Mouse (Mus musculus) thymus, adult 18-20 months (tissue): ENCODE measurements around the gene Tctex1d1.

Source experiments
- DNase-seq, 2 experiments: peaks; one replicate each; pipeline ENCODE4 v3.0.0; 2022; ENCODE audit warnings: mixed read lengths in 2 of 2

Gene Tctex1d1

DNA sequence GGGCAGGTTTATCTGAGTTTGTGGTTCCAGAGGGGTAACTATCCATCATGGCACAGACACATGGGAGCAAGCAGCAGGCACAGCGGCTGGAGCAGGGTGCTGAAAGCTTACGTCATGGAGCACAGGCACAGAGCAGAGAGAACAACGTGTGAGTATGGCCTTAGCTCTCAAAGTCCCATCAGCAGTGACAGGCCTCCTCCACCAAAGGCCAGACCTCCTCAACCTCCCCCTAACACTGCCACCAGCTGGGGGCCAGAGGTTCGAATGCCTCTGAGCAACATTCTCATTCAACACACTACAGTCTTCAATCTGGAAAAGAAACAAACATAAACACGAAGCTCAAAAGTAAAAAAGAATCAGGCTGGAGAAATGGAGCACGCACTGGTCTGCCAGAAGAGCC lies 10.1 kb downstream of the Tctex1d1 start:
- DNase-seq, result peak in 1 of 2 experiments; percentile 57

DNA sequence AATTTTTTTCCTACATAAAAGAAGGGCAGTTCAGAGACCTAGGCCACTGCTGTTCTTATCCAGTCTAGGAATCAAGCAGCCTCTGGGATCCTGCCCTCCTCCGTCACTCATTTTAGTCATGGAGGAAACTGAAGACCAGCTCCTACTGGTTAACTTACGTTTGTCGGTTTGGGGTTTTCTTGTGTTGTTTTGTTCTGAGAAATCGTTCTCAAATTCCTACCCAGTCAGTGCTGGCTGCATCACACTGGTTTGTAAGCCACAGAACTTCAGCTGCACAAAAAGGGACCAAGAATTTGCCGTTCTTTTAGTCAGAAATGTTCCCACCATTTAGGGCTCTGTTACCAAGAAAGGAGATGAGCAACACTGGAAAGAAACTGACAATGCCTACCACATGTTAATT lies 11.0 kb downstream of the Tctex1d1 start:
- DNase-seq, result peak in 1 of 2 experiments; percentile 54

DNA sequence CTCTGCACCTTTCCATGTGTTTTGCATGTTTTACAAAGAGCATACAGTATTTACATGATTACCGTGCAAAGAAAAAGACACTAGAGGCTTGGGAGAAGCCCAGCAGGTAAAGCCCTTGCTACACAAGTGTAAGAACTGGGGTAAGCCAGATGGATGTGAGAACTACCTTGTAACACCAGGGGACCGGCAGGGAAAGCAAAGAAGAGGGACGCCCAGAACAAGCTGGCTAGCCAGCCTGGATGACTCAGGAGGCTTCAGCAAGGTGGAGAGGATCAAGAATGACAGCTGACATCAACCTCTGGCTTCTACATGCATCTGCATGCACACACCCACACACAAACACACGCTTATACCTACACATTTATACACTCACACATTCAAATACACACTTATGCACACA lies 11.6 kb downstream of the Tctex1d1 start:
- DNase-seq, result peak in 1 of 2 experiments; percentile 63

DNA sequence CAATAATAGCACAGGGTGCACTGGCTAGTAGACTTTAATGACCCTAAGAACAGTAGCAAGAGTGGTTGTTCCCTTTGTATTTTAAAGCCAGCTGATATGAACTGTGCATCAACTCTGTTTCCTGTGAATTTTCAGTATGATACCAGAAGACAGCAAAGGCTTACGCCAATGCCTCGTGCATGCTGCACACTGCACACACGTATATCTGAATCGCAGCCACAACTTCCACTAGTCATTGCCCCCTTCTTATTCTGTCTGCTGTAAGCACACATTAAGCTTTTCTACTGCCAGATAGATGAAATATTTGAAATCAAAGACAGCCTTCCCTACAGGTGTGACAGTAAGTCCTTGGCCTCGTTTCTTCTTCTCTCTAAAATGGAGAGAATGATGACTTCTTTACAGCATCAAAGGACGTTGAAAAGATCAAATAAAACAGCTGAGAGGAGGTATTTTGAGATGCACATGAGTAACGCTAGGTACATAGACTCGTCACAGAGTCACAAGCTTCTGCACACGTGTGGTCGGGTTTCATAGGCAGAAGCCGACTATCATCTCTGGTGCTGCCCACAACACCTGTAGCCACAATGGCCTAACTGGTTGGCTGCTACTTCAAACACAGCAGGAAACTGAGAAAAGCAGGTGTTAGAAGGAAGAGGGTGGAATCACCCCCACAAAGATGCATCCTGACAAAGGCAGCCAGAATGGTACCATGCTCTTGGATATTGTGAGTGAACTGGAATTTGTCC lies 12.4 kb downstream of the Tctex1d1 start:
- DNase-seq, result peak; percentile 70 to 89

DNA sequence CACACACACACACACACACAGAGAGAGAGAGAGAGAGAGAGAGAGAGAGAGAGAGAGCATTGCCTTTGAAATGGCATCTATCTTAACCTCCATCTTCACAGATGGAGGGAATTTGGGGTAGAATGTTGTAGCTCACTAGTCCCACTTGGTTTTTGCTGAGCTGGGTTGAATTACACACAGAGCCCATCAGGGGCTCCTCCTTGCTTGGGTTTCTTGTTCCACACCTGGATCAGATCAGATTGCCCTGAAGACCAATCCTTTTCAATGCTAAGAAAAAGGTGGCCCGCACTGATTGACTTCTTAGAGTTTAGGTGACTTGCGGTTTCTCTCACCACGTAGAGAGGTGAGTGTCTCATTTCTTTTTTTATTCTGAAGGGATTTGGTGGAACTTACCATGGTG lies 13.3 kb downstream of the Tctex1d1 start:
- no peak for DNase-seq

DNA sequence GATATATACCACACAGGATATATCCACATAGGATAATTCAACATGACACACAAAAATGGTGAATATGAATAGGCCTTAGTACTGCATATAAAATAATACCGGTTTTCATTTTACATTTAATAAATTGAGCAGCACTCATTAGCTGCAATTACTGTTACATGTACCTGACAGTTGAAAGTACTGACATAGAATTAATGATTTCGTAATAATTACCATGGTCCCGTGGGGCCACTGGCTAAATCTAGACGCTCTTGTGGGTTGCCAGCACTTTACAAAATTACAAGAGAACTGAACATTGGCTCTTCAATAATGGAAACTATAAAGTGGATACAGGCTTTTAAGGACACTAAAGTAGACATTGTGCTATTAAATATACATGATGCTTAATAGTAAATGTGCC lies 26.3 kb downstream of the Tctex1d1 start:
- DNase-seq, result no peak

- no peak for DNase-seq
These were observed 27.0 kb downstream of the Tctex1d1 start for GRCm38 (mm10) chr4:103005190-103005945.

- DNase-seq, result no peak
These were observed 27.9 kb downstream of the Tctex1d1 start for GRCm38 (mm10) chr4:103006266-103006665.

GRCm38 (mm10) chr4:103006943-103007418 lies 28.6 kb downstream of the Tctex1d1 start:
- no peak for DNase-seq

GRCm38 (mm10) chr4:103010734-103011133 lies 32.3 kb downstream of the Tctex1d1 start:
- DNase-seq, result no peak

- DNase-seq, result peak; percentile 44 to 63
These were observed 33.4 kb downstream of the Tctex1d1 start for GRCm38 (mm10) chr4:103011823-103012222.

DNA sequence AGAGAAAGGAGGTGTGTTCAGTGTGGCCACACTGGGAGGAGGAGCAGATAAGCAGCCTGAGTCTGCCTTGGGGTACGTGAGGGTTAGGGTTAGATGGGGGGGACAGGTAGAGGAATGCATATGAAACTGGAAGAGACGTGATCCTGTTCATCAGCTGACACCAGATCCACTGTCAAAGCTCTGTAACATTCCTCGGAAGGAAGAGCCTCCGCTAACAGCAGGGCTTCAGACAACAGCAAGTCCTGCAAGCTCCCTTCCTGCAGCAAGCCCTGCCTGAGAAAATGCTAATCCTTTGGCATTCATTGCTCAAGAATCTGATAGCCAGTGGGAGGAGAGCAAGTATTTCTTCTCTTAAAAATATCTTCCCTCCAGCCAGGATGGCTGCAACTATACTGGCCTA lies 35.1 kb downstream of the Tctex1d1 start:
- no peak for DNase-seq

DNA sequence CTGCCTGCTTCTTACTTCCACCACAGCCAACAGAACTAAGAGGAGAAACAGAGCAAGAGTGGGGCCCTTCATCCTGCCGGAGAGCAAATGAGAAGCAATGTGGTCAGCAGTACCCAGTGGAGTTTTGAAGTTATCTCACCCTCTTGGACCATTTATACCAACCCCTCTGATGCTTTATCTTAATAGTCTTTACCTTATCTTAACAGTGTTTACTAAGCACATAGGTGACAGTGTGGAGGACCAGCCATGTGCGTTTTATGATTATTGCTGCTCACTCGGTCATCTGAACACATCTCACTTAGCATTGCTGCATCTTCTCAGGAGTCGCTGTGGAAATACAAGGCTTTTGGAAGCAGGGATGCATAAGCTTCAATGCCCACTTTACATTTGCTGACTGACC lies 48.2 kb downstream of the Tctex1d1 start, which contains the start of gene Insl5:
Gene Insl5 (minus strand): TSS at position 222 of the 400 bp plus-strand sequence.
- no peak for DNase-seq

DNA sequence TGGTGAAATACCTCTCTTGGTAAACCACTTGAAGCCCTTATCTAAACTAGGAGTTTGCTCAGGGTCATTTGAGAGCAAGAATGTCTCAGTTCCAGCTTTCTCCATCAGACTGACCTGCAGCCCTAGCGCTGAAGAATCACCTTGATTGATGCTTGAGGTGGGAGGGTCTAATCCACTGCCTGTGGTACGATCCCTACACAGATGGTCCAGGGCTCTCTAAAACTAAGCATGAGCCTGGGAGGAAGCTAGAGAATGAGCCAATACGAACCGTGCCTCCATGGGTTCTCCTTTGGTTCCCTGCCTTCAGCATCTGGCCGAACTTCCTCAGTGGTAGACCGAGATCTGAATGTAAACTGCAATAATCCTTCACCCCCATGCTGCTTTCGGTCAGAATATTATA lies 49.3 kb downstream of the Tctex1d1 start:
- no peak for DNase-seq

DNA sequence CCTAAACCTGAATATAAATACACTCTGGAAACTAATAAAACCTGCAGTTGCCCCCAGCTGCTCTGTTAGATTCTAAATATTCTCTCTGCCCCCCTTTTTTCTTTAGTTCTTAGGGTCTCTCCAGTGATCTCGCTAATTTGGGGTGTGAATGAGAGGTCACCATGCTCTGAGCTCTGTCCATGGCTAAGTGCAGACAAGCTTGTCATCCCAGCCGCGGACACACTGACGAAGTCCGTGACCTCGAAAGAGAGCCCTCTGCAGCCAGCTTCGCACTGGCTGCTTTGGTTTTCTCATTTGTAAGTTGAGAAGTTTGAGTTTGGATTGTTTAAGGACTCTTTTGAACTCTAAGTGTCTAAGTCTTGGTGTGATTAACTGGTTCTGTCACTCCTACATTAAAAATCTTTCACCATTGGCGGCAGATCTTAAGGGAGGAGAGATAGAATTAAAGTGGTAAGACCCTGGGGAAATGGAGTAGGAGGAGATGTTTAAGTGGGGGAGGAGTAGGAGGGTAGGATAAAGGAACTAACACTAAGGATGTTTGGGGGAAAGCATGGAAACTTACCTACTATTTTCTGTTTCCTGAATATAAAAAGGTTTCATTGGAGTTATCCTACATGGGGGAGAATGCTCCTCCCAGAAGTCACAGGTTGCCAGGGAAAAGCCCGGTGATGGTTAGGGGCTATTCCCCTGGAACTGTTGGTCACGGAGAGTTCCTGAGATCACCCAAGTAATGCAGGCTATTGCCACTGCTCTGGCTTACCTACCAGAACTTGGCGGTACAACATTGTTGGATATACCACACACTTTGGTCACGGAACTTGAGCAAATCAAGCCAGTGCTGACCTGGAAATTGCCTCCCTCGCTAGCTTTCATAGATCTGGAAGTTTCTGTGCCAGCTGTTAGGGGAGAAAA lies 50.0 kb downstream of the Tctex1d1 start:
- no peak for DNase-seq

- DNase-seq, result no peak
These were observed 60.9 kb downstream of the Tctex1d1 start for GRCm38 (mm10) chr4:103039103-103039837.

GRCm38 (mm10) chr4:103039838-103040191 lies 61.4 kb downstream of the Tctex1d1 start:
- peak in 1 of 2 experiments; percentile 35 for DNase-seq

GRCm38 (mm10) chr4:103042997-103043396 lies 64.6 kb downstream of the Tctex1d1 start:
- DNase-seq, result no peak

- no peak for DNase-seq
These were observed 69.6 kb downstream of the Tctex1d1 start for GRCm38 (mm10) chr4:103048046-103048445.
